Mouse (Mus musculus): ENCODE measurements around the gene Casc3. TPM values are rescaled to one million over a fixed set of nuclear protein-coding genes. Genes with fewer than 3 reads are reported as not detected.
A peak's percentile ranks its signal among the peaks of the same experiment; 100 is the strongest.

Gene Casc3
- polyA plus RNA-seq, 1 experiment from 2014 or later, result 55.1 TPM

DNA sequence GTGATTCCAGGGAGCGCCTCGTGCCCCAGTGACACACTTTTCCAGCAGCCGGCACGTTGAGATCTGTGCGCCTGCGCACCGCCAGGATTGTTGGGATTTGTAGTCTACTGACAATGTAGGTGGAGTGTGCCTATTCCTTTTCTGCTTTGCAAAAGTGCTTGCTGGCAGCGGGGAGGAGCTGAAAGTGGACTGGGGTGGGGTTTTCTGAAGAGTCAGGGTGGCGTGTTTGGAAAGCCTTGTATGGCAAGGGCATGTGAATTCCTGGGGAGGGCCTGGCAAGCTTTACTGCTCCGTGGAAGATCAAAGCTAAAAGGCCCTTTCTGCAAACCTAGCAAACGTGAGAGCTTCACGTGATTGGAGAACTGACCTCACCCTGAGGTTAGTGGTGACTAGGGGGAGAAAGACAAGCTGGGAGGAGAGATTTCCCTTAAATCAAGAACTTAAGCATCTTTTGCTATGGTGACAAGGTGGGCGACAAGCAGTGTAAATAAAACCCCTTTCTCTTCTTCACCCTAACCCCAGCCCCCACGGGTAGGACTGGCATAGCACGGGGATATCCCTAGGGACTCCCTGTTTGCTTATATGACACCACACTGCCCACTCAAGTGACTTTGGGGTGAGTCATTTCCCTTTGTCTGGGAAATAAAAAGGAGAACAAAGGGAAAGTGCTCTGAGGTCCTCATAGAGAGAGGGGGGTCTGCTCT is 29.2 kb upstream of the Casc3 start:
- H3K9me3 ChIP-seq, result no peaks in the 10 kb centered on the region
- H3K4me2 ChIP-seq, result peak overlapping the region; percentile 78
- peak; percentile 86 for ATAC-seq (ENCODE audit: low read depth)
- H3K27ac ChIP-seq (replicated peaks), result peak overlapping the region; percentile 67
- peak overlapping the region; percentile 64 for H3K9ac ChIP-seq
- no peaks in the 10 kb centered on the region for H3K27me3 ChIP-seq
- peaks cover 54% of the 10 kb centered on the region for H3K4me1 ChIP-seq (replicated peaks)
- WGBS, result 3% methylated on average over 15 of the region's 15 CpGs
- H3K4me3 ChIP-seq, result peak overlapping the region; percentile 40
- peaks cover 11% of the 10 kb centered on the region for H3K36me3 ChIP-seq

DNA sequence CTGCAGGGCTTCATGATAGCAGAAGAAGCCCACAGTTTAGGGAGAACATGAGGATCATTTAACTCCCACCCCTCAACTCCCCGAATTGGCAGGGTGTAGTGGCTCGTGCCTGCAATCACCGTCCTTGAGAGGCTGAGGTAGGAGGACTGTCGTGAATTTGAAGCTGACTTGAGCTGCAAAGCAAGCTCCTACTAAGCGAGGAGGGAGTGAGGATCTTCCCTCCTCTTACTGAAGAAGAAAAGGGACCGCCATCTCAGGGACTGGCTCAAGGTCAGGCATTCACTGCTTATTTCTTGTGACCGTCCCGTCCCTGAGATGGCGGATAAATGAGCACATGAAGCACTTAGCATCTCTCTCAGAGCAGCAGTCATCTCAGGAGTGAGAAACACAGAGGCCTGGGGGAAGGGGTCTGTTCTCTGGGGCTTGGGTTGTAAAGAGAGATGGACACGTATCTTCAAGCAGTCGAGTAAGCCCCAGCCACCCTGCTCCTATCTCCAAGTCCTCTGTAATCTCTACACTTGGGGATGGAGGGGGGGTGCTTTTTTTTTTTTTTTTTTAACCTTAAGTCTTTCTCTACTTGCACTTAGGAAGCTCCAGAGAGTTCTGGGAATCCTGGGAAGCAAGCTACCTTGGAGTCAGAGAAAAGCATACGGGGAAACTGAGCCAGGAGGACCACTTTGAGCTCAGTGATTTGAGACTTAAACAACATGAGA is 28.5 kb upstream of the Casc3 start:
- H3K4me1 ChIP-seq (replicated peaks), result peaks cover 54% of the 10 kb centered on the region
- no peak for ATAC-seq (ENCODE audit: low read depth)
- peak overlapping the region; percentile 50 for H3K9ac ChIP-seq
- no peaks in the 10 kb centered on the region for H3K9me3 ChIP-seq
- no peaks in the 10 kb centered on the region for H3K27me3 ChIP-seq
- peaks cover 4% of the 10 kb centered on the region for H3K36me3 ChIP-seq
- 42% methylated on average over 12 of the region's 12 CpGs for WGBS
- H3K4me3 ChIP-seq, result peak overlapping the region; percentile 40; the same call in 1 of the 2 replicates
- peak overlapping the region; percentile 78 for H3K4me2 ChIP-seq
- H3K27ac ChIP-seq (replicated peaks), result peak overlapping the region; percentile 67

DNA sequence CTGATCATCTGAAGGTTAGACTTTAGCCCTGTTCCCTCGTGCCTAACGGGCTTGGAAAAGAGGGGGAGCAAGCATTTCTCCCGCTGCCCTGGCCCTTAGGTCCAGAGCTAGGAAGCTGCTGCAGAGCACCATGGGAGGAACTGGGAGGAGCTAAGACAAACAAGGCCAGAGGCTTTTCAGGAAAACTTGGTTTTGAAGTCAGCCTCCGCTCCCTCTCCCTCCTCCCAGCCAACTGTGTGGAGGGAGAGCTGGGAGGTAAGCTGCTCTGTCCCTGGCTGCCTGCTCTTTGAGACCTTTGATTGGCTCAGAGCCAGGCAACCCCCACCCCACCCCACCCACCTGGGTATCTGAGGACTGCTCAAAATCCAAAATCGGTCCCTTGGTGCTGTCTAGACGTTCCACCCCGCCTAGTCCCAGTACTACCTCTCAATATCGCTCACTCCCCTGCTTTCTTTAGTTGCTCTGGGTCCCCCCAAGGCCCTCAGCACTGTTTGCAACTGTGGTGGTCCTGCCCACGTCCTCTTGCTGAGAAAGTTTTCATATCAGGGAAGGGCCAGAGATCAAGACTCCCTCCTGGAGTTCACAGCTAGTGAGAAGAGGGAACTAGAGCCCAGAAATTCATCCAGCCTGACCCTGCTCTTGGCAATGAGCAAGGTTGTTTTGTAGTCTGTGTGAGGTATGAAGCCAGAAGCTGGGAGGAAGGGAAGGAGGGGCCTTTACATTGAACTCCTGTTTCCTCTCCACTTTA is 27.7 kb upstream of the Casc3 start:
- H3K36me3 ChIP-seq, result no peaks in the 10 kb centered on the region
- peaks cover 60% of the 10 kb centered on the region for H3K4me1 ChIP-seq (replicated peaks)
- no peak overlapping the region for H3K4me3 ChIP-seq
- WGBS, result 16% methylated on average over 9 of the region's 9 CpGs
- H3K4me2 ChIP-seq, result no peak overlapping the region
- no peaks in the 10 kb centered on the region for H3K9me3 ChIP-seq
- no peak for ATAC-seq (ENCODE audit: low read depth)
- H3K27me3 ChIP-seq, result no peaks in the 10 kb centered on the region
- peak overlapping the region; percentile 51 for H3K9ac ChIP-seq
- peak overlapping the region; percentile 67 for H3K27ac ChIP-seq (replicated peaks)

DNA sequence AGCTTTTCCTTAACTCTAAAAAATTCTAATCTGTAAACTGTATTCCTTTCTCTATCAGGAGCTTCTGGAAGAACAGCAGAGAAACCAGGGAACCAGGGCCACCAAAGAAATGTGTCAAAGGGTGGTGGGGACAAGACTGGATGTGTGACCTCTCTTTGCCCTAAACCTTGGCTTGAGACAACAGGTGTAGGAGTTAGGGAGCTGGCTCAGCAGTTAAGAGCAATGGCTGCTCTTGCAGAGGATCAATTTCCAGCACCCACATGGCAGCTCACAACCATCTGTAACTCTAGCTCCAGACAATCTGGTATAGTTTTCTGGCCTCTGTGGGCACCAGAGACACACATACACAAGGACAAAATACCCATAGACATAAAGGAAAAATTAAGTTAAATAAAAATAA is 26.8 kb upstream of the Casc3 start:
- 0 out of 2 replicates have a peak overlapping the region, but pooled peaks have one; percentile 35 for H3K27ac ChIP-seq (replicated peaks)
- H3K9me3 ChIP-seq, result no peaks in the 10 kb centered on the region
- H3K4me1 ChIP-seq (replicated peaks), result peaks cover 62% of the 10 kb centered on the region
- H3K9ac ChIP-seq, result no peak overlapping the region
- no peaks in the 10 kb centered on the region for H3K36me3 ChIP-seq
- H3K27me3 ChIP-seq, result no peaks in the 10 kb centered on the region
- H3K4me3 ChIP-seq, result no peak overlapping the region
- no peak overlapping the region for H3K4me2 ChIP-seq
- ATAC-seq (ENCODE audit: low read depth), result no peak

DNA sequence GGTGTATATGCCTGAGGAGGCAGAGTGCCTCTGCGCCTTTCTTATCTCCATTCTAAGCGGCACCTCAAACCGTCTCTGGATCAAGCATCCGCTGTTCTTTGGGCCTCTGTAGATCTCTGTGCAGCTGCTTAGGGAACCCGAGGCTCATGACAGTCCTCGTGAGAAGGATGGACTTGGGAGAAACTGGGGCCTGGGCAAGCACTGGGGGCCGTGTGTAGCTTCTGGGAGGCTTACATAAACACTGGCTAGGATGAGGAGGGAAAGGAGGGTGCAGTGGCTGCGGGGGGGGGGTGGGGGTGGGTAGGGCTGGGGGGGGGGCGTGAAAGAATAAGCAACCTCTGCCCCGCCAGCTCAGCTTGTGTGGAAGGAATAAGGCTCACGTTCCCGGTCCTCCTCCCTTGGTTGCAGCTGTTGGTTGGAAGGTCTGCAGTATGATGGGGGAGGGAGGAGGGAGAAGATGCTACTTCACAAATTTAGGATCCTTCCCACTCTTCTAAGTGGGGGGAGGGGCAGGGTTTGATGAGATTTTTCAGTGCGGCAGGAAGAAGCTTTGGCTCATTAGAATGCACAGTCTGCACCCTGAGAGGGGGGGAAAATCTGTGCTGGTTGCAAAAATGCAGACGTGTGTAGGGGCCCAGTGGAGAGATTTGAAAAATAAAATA is 22.7 kb upstream of the Casc3 start:
- no peak for ATAC-seq (ENCODE audit: low read depth)
- Histone ChIP-seq H3K9me3 (no peaks in the 10 kb centered on the region), H3K27ac (replicated peaks) (peak overlapping the region; percentile 85), H3K4me2 (peak overlapping the region; percentile 49), H3K36me3 (no peaks in the 10 kb centered on the region), H3K27me3 (no peaks in the 10 kb centered on the region), H3K4me3 (no peak overlapping the region), H3K9ac (peak overlapping the region; percentile 59), H3K4me1 (replicated peaks) (peaks cover 61% of the 10 kb centered on the region)
- 20% methylated on average over 13 of the region's 14 CpGs for WGBS

DNA sequence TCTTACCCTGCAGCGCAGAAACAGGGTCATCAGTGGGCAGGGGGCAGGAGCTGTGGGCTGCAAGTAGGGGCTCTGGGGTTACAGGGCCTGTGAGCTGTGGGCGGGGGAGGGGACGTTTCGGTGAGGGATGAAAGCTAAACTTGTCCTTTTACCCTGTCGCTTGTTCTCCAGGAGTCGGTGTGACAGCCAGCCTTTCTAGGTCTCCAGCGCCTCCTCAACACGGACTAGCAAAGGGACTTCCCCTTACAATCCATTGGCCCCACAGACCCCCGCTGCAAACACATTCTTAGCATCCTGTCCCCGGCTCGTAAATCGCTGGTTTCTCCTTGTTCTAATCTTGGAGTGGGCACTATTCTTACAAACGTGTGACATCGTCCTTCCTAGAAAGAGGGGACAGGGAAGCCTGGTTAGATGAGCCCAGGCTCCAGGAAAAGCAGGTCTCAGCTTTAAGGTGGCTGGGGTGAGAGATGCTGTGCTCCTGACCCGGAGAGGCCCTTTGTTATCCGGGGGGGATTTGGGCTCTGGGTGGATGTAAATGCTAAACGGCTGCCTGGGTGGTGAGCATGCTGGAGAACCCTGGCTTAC is 22.0 kb upstream of the Casc3 start:
- Histone ChIP-seq H3K27me3 (no peaks in the 10 kb centered on the region), H3K36me3 (no peaks in the 10 kb centered on the region), H3K4me2 (peak overlapping the region; percentile 49), H3K4me3 (peak overlapping the region; percentile 17), H3K4me1 (replicated peaks) (peaks cover 60% of the 10 kb centered on the region), H3K9me3 (no peaks in the 10 kb centered on the region), H3K27ac (replicated peaks) (peak overlapping the region; percentile 85), H3K9ac (peak overlapping the region; percentile 59)
- ATAC-seq (ENCODE audit: low read depth), result no peak
- WGBS, result 3% methylated on average over 17 of the region's 17 CpGs

DNA sequence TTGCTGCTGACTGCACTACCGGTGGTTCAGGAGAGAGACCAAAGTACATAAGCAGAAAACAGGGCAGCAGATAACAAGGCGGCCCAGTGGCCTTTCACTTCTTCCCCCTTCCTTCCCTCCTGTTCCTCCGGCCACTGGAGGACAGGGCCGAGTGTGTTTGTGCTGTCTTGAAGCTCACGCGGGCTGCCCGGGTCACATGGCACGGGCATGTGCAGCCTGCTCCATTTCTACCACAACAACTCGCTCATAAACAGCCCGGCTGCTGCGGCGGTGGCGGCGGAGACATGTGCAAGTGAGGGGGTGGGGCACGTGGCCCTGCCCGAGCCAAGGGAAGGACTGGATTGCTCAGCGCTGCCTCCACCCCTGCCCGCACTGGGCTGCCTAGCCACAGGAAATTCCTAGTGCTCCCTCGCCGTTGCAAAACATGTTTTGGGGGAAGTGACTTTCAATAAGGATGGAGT is 21.4 kb upstream of the Casc3 start:
- Histone ChIP-seq H3K27ac (replicated peaks) (peak overlapping the region; percentile 85), H3K4me2 (peak overlapping the region; percentile 49), H3K36me3 (no peaks in the 10 kb centered on the region), H3K9me3 (no peaks in the 10 kb centered on the region), H3K4me1 (replicated peaks) (peaks cover 61% of the 10 kb centered on the region), H3K27me3 (no peaks in the 10 kb centered on the region), H3K9ac (peak overlapping the region; percentile 59), H3K4me3 (peak overlapping the region; percentile 17)
- WGBS, result 1% methylated on average over 20 of the region's 20 CpGs
- peak; percentile 38; the same call in 1 of the 2 replicates for ATAC-seq (ENCODE audit: low read depth)

DNA sequence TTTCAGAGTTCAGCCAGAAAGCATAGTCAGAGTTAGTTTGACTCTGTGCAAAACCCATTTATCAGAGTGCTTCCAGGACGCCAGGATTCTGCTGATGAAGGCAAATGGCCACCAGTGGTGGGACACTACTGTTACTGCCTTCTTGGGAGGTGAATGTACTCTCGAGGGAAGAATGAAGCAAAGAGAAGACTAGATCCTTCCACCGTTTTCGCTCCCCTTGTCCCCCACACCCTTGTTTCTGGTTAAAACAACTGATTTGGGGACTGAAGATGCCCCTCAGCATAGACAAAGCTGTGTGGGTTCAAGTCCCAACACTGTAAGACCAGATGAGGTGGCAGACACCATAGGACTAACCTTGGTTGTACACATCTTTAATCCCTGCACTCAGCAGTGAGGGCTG is 20.6 kb upstream of the Casc3 start:
- Histone ChIP-seq H3K4me1 (replicated peaks) (peaks cover 69% of the 10 kb centered on the region), H3K36me3 (no peaks in the 10 kb centered on the region), H3K27me3 (no peaks in the 10 kb centered on the region), H3K9me3 (no peaks in the 10 kb centered on the region), H3K4me2 (no peak overlapping the region), H3K27ac (replicated peaks) (peak overlapping the region; percentile 85; the same call in 1 of the 2 replicates), H3K9ac (no peak overlapping the region), H3K4me3 (no peak overlapping the region)
- ATAC-seq (ENCODE audit: low read depth), result no peak
- WGBS, result 67% methylated on average over 4 of the region's 4 CpGs

DNA sequence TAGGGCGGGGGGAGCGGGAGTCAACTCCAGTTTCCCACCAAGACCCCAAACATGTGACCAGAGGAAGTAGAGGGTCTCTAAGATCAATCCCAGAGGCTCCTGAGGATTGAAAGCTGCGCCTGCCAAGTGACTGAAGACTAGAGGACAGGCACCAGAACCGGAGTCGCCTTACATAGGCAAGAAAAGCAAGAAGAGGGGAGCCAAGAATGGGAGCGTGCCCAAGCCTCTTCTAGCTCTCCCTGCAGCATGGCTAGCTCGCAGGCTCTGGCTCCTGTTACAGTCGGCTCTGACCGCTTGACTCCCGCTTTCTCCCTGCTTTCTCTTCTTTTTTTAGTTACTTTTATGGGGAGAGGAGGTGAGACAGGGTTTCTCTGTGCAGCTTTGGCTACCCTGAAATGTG is 19.5 kb upstream of the Casc3 start:
- Histone ChIP-seq H3K4me1 (replicated peaks) (peaks cover 77% of the 10 kb centered on the region), H3K4me2 (no peak overlapping the region), H3K27ac (replicated peaks) (peak overlapping the region; percentile 89), H3K9ac (no peak overlapping the region), H3K9me3 (no peaks in the 10 kb centered on the region), H3K36me3 (no peaks in the 10 kb centered on the region), H3K4me3 (no peak overlapping the region), H3K27me3 (no peaks in the 10 kb centered on the region)
- no peak for ATAC-seq (ENCODE audit: low read depth)
- 66% methylated on average over 10 of the region's 10 CpGs for WGBS

DNA sequence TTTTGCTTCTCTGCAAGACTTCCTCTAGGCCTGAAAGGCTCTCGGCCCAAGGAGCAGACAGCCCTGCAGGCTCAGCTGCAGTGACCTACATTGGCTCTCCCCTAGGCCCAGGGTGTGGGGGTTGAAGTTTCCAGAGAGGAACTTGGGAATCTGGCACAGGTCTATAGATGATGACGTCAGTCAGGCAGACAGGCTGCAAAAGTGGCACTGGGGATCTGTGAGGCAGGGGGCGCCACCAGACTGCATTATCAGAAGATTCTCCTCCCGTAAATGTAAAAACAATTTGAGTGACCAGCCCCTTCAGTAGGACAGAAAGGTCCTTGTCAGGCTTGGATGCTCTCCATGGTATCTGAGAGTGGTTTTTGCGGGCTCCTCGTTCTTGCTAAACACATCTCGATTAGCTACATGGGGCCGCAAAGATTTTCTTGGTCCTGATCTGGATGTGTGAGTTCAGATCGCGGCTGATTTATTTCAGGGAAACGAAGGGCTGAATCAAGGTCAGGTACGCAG is 18.9 kb upstream of the Casc3 start:
- Histone ChIP-seq H3K27ac (replicated peaks) (peak overlapping the region; percentile 89), H3K4me2 (peak overlapping the region; percentile 44), H3K9me3 (no peaks in the 10 kb centered on the region), H3K36me3 (no peaks in the 10 kb centered on the region), H3K4me3 (0 out of 2 replicates have a peak overlapping the region, but pooled peaks have one; percentile 9), H3K27me3 (no peaks in the 10 kb centered on the region), H3K9ac (peak overlapping the region; percentile 45), H3K4me1 (replicated peaks) (peaks cover 77% of the 10 kb centered on the region)
- 12% methylated on average over 12 of the region's 12 CpGs for WGBS
- ATAC-seq (ENCODE audit: low read depth), result no peak

Data from neural tube, embryonic 13.5 days (tissue).